Mouse (Mus musculus) embryonic fibroblast, embryonic 13.5 days (primary cell): ENCODE results near the gene Adgra3.

Source experiments
- CTCF ChIP-seq: IDR thresholded peaks from 2 replicates; pipeline ENCODE4 v1.5.1; 2011; ENCODE audit warnings: mild to moderate bottlenecking, control low read depth, low read length, moderate library complexity, borderline replicate concordance; ENCODE audit not compliant: insufficient read depth
- POLR2A ChIP-seq: IDR thresholded peaks from 2 replicates; pipeline ENCODE4 v1.6.1; 2011; ENCODE audit warnings: low read depth, mild to moderate bottlenecking, control low read depth, low read length, moderate library complexity

GRCm38 (mm10) chr5:50027001-50027400 is 31.8 kb downstream of the Adgra3 start:
- TF ChIP-seq CTCF: no peak
- TF ChIP-seq POLR2A: no peak
